Mouse (Mus musculus) right cerebral cortex, adult 2 months (tissue): ENCODE results near the gene Tmem150c.

ENCODE experiments used
- DNase-seq, 2 experiments: peaks; one replicate each; pipeline ENCODE4 v3.0.0; 2021 to 2022; ENCODE audit warnings: low spot score in 2 of 2

The Tmem150c gene

GRCm38 (mm10) chr5:100159638-100159973 is at the start of gene Tmem150c:
Gene Tmem150c, minus strand, starts transcription at chr5:100159808.
- DNase-seq, result no peak

GRCm38 (mm10) chr5:100209093-100209492 is 49.5 kb upstream of the Tmem150c start:
- DNase-seq, result no peak

- DNase-seq, result no peak
These were observed 47.1 kb upstream of the Tmem150c start for GRCm38 (mm10) chr5:100206675-100207074.

GRCm38 (mm10) chr5:100205519-100206189 is 46.0 kb upstream of the Tmem150c start:
- no peak for DNase-seq

- no peak for DNase-seq
These were observed 41.2 kb upstream of the Tmem150c start for GRCm38 (mm10) chr5:100200805-100201204.

GRCm38 (mm10) chr5:100200296-100200695 is 40.7 kb upstream of the Tmem150c start:
- no peak for DNase-seq

- DNase-seq, result no peak
These were observed 39.7 kb upstream of the Tmem150c start for GRCm38 (mm10) chr5:100199092-100199853.

GRCm38 (mm10) chr5:100197476-100197875 is 37.9 kb upstream of the Tmem150c start:
- no peak for DNase-seq

GRCm38 (mm10) chr5:100196854-100197431 is 37.3 kb upstream of the Tmem150c start:
- no peak for DNase-seq

- no peak for DNase-seq
These were observed 36.8 kb upstream of the Tmem150c start for GRCm38 (mm10) chr5:100196397-100196796.

GRCm38 (mm10) chr5:100191438-100192190 is 32.0 kb upstream of the Tmem150c start:
- no peak for DNase-seq

- DNase-seq, result no peak
These were observed 27.7 kb upstream of the Tmem150c start for GRCm38 (mm10) chr5:100187035-100187901.

GRCm38 (mm10) chr5:100186618-100187017 is 27.0 kb upstream of the Tmem150c start:
- DNase-seq, result no peak

GRCm38 (mm10) chr5:100185895-100186294 is 26.3 kb upstream of the Tmem150c start:
- no peak for DNase-seq

GRCm38 (mm10) chr5:100181011-100181410 is 21.4 kb upstream of the Tmem150c start:
- DNase-seq, result no peak

GRCm38 (mm10) chr5:100178781-100179165 is 19.2 kb upstream of the Tmem150c start:
- no peak for DNase-seq

- peak in 1 of 2 experiments; percentile 42 for DNase-seq
These were observed 18.6 kb upstream of the Tmem150c start for GRCm38 (mm10) chr5:100178122-100178780.

GRCm38 (mm10) chr5:100177547-100177946 is 17.9 kb upstream of the Tmem150c start:
- no peak for DNase-seq

GRCm38 (mm10) chr5:100176096-100176495 is 16.5 kb upstream of the Tmem150c start:
- DNase-seq, result no peak

- DNase-seq, result no peak
These were observed 16.0 kb upstream of the Tmem150c start for GRCm38 (mm10) chr5:100175582-100175981.

- no peak for DNase-seq
These were observed 12.5 kb upstream of the Tmem150c start for GRCm38 (mm10) chr5:100172104-100172503.
